8 mouse cellular contexts compared by ENCODE assay signal in the genomic region with DNA sequence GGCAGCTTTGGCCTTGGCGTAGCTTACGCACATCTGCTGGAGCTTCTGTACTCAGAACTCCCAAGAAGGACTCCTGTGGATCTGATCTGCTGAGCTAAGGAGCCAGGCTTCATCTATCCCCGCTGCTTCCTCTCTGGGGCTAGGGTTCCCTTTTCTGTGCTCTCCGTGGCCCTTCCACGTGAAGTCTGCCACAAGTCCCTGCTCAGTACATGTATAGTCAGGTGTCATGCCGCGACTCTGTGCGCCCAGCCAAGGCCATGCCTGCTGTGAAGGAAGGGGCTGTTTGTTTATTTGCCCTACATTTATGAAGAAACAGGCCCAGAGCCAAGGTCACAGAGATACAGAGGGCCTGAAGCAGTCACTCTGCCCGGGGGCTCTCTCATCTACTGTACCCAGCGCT. TPM values are rescaled to one million over a fixed set of nuclear protein-coding genes. Genes with fewer than 3 reads are reported as not detected.
DNase-seq lines count a peak whose midpoint lies in the region; ATAC-seq and TF ChIP-seq lines count a peak whose summit lies in the region.

No protein-coding gene starts in this region.

- no peaks in the 10 kb centered on the region for H3K36me3 ChIP-seq in kidney, embryonic 15.5 days
- H3K36me3 ChIP-seq in E14TG2a.4 (ENCODE audit: insufficient read depth, low read length) = no peaks in the 10 kb centered on the region
- no peaks in the 10 kb centered on the region for H3K36me3 ChIP-seq in intestine, embryonic 16.5 days (ENCODE audit: control insufficient read depth, insufficient read depth, low read length)

- no peak overlapping the region for H3K4me3 ChIP-seq in kidney, embryonic 15.5 days (replicated peaks)
- H3K4me3 ChIP-seq in E14TG2a.4 (replicated peaks; ENCODE audit: low read length) = peak overlapping the region; percentile 82
- no peak overlapping the region for H3K4me3 ChIP-seq in intestine, embryonic 16.5 days (ENCODE audit: low read length)

- no peak for TF ChIP-seq CTCF in E14TG2a.4 (conservative IDR thresholded peaks at IDR 0.05; ENCODE audit: low read length)

- H3K27me3 ChIP-seq in kidney, embryonic 15.5 days = 0 out of 2 replicates have a peak, but pooled peaks cover 6% of the 10 kb centered on the region
- H3K27me3 ChIP-seq in E14TG2a.4 (ENCODE audit: insufficient read depth, low read length) = peaks cover 33% of the 10 kb centered on the region
- H3K27me3 ChIP-seq in intestine, embryonic 16.5 days (replicated peaks; ENCODE audit: control insufficient read depth, insufficient read depth, low read length) = no peaks in the 10 kb centered on the region

- H3K9ac ChIP-seq in kidney, embryonic 15.5 days = no peak overlapping the region
- peak overlapping the region; percentile 77; the same call in 1 of the 2 replicates for H3K9ac ChIP-seq in intestine, embryonic 16.5 days (ENCODE audit: low read depth, low read length)

- peaks cover 56% of the 10 kb centered on the region for H3K4me1 ChIP-seq in kidney, embryonic 15.5 days
- H3K4me1 ChIP-seq in E14TG2a.4 (replicated peaks; ENCODE audit: low read depth, low read length) = peaks cover 78% of the 10 kb centered on the region
- peaks cover 18% of the 10 kb centered on the region for H3K4me1 ChIP-seq in intestine, embryonic 16.5 days (ENCODE audit: control insufficient read depth, insufficient read depth, low read length)

- no peak for ATAC-seq in kidney, embryonic 15.5 days (replicated peaks; ENCODE audit: low FRiP score)
- ATAC-seq in intestine, embryonic 16.5 days = no peak

- H3K4me2 ChIP-seq in kidney, embryonic 15.5 days = peak overlapping the region; percentile 92; the same call in 1 of the 2 replicates
- H3K4me2 ChIP-seq in intestine, embryonic 16.5 days (ENCODE audit: low read depth, low read length) = 0 out of 2 replicates have a peak overlapping the region, but pooled peaks have one; percentile 87

- no peaks in the 10 kb centered on the region for H3K9me3 ChIP-seq in kidney, embryonic 15.5 days (replicated peaks)
- no peaks in the 10 kb centered on the region for H3K9me3 ChIP-seq in E14TG2a.4 (ENCODE audit: low read length)
- no peaks in the 10 kb centered on the region for H3K9me3 ChIP-seq in intestine, embryonic 16.5 days (ENCODE audit: control insufficient read depth, low read length)

- H3K27ac ChIP-seq in kidney, embryonic 15.5 days = peak overlapping the region; percentile 51; the same call in 1 of the 2 replicates
- no peak overlapping the region for H3K27ac ChIP-seq in intestine, embryonic 16.5 days (ENCODE audit: low read length)

- WGBS in kidney, embryonic 15.5 days = 49% methylated on average over 10 of the region's 10 CpGs
- WGBS in intestine, embryonic 16.5 days = 57% methylated on average over 10 of the region's 10 CpGs

- peak; percentile 52 for DNase-seq in adrenal gland, postnatal 10 days
- DNase-seq in adrenal gland, postnatal 4 days (ENCODE audit: low spot score in 2 of 2) = no peak
- no peak for DNase-seq in kidney, adult 8-10 months
- DNase-seq in frontal cortex, postnatal 14 days (ENCODE audit: low spot score in 2 of 2) = no peak
- DNase-seq in layer of hippocampus, postnatal 25 days (ENCODE audit: extremely low spot score in 1 of 2, low spot score in 1 of 2) = no peak

RNA-seq across cellular contexts. Expression of a gene that starts 4.5 kb away (rescaled TPM):
- total RNA-seq in adrenal gland, postnatal 10 days (2021) = 10 to 100 TPM; 37.0 to 41.7 TPM
- total RNA-seq in adrenal gland, postnatal 4 days (2021) = 10 to 100 TPM; 49.7 to 54.1 TPM
- 18.6 and 19.4 TPM in 2 replicates for polyA plus RNA-seq in kidney, embryonic 15.5 days (2015; fragmentation: Nextera tagmentation; extraction: Ambion mirVana)
- 7.7 and 9.9 TPM in 2 replicates for polyA plus RNA-seq in intestine, embryonic 16.5 days (2015; fragmentation: Nextera tagmentation; extraction: Ambion mirVana)
- 10 to 100 TPM; 22.0 TPM for total RNA-seq in layer of hippocampus, postnatal 25 days (2021)

RNA-seq across cellular contexts. Expression of a gene that starts 6.8 kb away (rescaled TPM):
- 10 to 100 TPM; 10.1 to 10.6 TPM for total RNA-seq in adrenal gland, postnatal 10 days (2021)
- total RNA-seq in adrenal gland, postnatal 4 days (2021) = 10 to 100 TPM; 12.8 to 13.6 TPM
- 27.7 and 29.0 TPM in 2 replicates for polyA plus RNA-seq in kidney, embryonic 15.5 days (2015; fragmentation: Nextera tagmentation; extraction: Ambion mirVana)
- polyA plus RNA-seq in intestine, embryonic 16.5 days (2015; fragmentation: Nextera tagmentation; extraction: Ambion mirVana) = 38.1 and 44.6 TPM in 2 replicates
- 10 to 100 TPM in 1 of 2 experiments, 1 to 10 TPM in 1; 7.8 to 10.2 TPM for total RNA-seq in layer of hippocampus, postnatal 25 days (2021)
